Mouse (Mus musculus) neutrophil, adult 83 days (primary cell): ENCODE measurements around the gene Mcm8. TPM values are rescaled to one million over a fixed set of nuclear protein-coding genes. Genes with fewer than 3 reads are reported as not detected.

Source experiments
- total RNA-seq, 2 experiments: library from RNA; stranded (reverse); gene quantifications; one replicate each; pipeline ENCODE4 v1.2.4; 2023

Gene Mcm8
- 1 to 10 TPM; 4.0 to 4.5 TPM for total RNA-seq

DNA sequence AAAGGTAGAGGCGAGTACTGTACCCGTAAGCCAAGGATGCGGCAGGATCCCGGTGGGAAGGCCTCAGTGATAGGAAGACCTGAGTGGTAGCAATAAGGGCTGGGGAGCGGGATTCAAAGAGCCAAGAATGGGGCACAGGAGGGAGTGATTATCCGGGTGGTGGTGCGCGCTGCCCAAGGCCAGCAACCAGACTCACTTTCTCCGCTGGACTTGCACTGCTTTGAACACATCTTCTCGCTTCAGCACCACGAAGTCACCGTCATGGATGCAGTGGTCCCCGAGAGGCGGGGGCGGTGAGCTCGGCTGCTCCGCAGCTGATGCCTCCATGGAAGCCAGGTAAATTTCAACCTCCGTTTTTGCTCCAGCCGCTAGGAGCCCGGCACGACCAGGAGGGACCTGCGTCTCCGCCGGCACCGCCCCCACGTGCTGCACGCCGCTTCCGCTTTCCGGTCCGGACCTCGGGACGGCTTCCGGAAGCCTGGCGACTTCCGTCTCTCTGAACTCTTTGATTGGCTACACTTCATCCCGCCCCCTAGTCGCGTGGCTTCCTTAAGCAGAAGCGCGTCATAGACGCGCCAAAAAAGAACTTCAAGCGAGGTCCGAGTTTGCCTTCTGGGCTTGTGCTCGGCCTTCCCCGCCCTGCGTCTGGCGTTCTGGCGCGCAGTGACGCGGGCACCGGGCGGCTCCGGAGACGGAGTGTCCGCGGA lies at the start of gene Mcm8, which contains the start of gene Trmt6:
Mcm8 (plus strand) TSS at position 534 of the 707 bp plus-strand sequence.
Trmt6 (minus strand) TSS at position 448 of the 707 bp plus-strand sequence.

DNA sequence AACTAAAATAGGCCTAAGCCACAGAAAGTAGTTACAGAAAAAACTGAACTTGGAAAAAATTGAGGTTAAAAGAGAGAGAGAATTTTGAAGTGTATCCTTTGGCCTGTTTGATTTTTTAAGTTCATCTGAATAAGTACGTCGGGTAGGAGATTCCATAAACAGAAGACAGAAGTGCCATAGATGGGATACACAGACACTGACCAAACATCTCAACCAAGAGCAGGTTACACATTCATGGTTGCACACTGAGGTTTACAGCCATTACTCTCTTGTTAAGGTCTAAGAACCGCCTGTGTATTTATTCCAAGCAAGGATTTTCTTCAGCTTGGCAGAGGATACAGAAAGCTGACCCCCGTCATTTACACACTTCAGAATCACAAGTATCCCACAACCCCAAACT lies 35.0 kb upstream of the Mcm8 start, which contains the start of gene Chgb:
Chgb (plus strand) TSS at position 301 of the 400 bp plus-strand sequence.

DNA sequence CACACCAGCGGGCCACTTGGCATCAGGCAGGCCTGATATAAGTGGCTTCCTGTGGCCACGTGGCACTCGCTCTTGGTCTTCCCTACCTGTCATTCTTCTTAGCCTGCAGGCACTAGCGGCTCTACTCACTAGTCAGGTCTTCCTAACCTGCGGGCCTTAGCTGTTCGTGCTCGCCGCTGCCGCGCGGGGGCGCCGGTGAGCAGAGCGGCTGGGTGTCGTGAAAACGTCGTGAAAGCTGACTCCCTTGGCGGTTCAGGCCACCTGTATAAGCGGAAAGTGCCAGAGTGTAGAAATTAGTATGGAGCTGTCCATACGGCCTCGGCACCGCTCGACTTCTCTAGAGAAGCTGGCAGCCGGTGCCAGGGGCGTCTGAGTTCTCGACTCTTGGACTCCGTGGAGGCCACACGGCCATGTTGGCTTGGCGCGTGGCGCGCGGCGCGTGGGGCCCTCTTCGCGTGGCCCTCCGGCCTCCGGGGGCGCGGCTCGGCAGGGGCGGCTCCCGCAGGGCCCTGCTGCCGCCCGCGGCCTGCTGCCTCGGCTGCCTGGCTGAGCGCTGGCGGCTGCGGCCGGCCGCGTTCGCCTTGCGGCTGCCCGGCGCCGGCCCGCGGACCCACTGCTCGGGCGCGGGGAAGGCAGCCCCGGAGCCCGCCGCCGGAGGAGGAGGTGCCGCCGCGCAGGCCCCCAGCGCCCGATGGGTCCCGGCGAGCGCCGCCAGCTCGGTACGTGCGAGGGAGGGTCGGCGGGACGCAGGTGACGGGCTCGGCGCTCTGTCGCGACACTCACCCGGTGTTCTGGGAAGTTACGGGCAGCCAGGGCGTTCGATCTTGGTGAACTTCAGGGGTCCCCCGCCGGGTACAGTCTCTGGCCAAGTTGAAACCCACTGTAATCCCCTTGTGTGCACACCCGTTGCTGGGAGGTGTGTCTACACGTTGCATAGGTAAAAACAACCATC lies 30.7 kb downstream of the Mcm8 start, which contains the start of gene Crls1:
Crls1 (plus strand) TSS at position 260 of the 952 bp plus-strand sequence.

DNA sequence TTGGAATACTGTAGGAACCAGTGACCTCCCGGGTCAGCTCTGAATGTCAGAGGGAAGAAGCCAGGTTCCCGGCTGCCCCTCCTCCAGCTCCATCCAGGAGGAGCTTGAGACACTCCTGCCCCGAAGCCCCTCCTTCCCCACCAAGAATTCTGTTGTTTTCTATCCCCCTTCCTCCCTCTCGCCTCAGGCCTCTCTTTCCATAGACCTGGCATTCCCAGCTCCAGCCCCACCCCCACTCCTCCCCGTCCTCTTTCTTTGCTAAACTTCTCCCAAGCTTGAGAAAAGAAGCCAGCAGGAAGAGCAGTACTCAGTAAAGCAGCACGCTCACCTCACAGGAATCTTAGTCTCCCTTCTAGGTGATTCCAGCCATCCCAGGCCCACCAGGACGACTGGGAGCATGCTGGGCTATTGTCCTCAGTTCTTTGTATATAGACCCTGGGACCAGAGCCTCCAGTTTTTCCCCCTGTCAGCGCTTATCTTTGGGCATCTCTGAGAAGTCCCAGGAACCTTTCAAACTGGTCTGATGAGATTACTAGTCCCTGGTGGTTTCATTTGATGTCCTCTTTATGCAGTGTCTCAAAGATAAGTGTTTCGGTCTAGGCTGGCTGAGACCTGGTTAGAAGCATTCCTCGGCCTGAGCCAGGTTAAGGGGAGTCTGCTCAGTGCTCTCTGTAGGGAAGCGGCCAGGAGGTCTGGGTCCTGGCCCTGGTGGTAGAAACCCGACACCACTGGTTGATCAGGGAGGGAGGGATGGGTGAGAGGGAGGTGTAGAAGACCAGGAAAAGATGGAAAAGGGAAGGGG lies 65.1 kb downstream of the Mcm8 start, which contains the start of gene Lrrn4:
Lrrn4 (minus strand) TSS at position 48 of the 802 bp plus-strand sequence.

Other genes with a start within 250 kb of the Mcm8 start
- gene Gpcpd1, start 228.4 kb upstream of the Mcm8 start, total RNA-seq: 10 to 100 TPM; 84.5 to 87.0 TPM
- gene Shld1, start 129.2 kb upstream of the Mcm8 start, total RNA-seq: 10 to 100 TPM; 12.2 to 13.8 TPM
- not detected for gene Chgb, start 34.9 kb upstream of the Mcm8 start, total RNA-seq
- gene Trmt6, start 86 bp upstream of the Mcm8 start, total RNA-seq: 1 to 10 TPM; 9.3 to 9.7 TPM
- 1 to 10 TPM; 7.6 to 9.4 TPM for gene Crls1, start 30.5 kb downstream of the Mcm8 start, total RNA-seq
- gene Lrrn4, start 64.8 kb downstream of the Mcm8 start, total RNA-seq: under 1 TPM in 1 of 2 experiments, not detected in 1; 0.09 TPM
- gene Fermt1, start 129.8 kb downstream of the Mcm8 start, total RNA-seq: not detected